Mouse (Mus musculus): ENCODE results near the gene Trpm8. TPM values are rescaled to one million over a fixed set of nuclear protein-coding genes. Genes with fewer than 3 reads are reported as not detected.

Gene Trpm8
- polyA plus RNA-seq, 1 experiment from 2014 or later, result not detected

- no peak overlapping the region for H3K4me3 ChIP-seq
- no peak overlapping the region for H3K27ac ChIP-seq
- no peaks in the 10 kb centered on the region for H3K27me3 ChIP-seq
- peaks cover 13% of the 10 kb centered on the region for H3K4me1 ChIP-seq
- peaks cover 29% of the 10 kb centered on the region for H3K9me3 ChIP-seq
- peaks cover 6% of the 10 kb centered on the region for H3K36me3 ChIP-seq
- H3K9ac ChIP-seq, result no peak overlapping the region
- WGBS, result 74% methylated on average over 15 of the region's 15 CpGs
- H3K4me2 ChIP-seq (replicated peaks), result no peak overlapping the region
- ATAC-seq (ENCODE audit: insufficient number of reproducible peaks, insufficient read depth, low FRiP score, low TSS enrichment), result no peak
Measured at GRCm38 (mm10) chr1:88280006-88280690, 2.7 kb downstream of the Trpm8 start.

- Histone ChIP-seq H3K4me2 (replicated peaks) (no peak overlapping the region), H3K9me3 (peaks cover 49% of the 10 kb centered on the region), H3K27ac (no peak overlapping the region), H3K4me1 (no peaks in the 10 kb centered on the region), H3K27me3 (no peaks in the 10 kb centered on the region), H3K9ac (no peak overlapping the region), H3K36me3 (no peaks in the 10 kb centered on the region), H3K4me3 (no peak overlapping the region)
- no peak for ATAC-seq (ENCODE audit: insufficient number of reproducible peaks, insufficient read depth, low FRiP score, low TSS enrichment)
- 60% methylated on average over 3 of the region's 3 CpGs for WGBS
Measured at GRCm38 (mm10) chr1:88282301-88282700, 4.8 kb downstream of the Trpm8 start.

- Histone ChIP-seq H3K4me3 (no peak overlapping the region), H3K9me3 (peaks cover 58% of the 10 kb centered on the region), H3K36me3 (no peaks in the 10 kb centered on the region), H3K27ac (no peak overlapping the region), H3K4me2 (replicated peaks) (no peak overlapping the region), H3K4me1 (no peaks in the 10 kb centered on the region), H3K27me3 (no peaks in the 10 kb centered on the region), H3K9ac (no peak overlapping the region)
- ATAC-seq (ENCODE audit: insufficient number of reproducible peaks, insufficient read depth, low FRiP score, low TSS enrichment), result no peak
- WGBS, result 78% methylated on average over 15 of the region's 15 CpGs
Measured at GRCm38 (mm10) chr1:88283376-88284227, 6.1 kb downstream of the Trpm8 start.

GRCm38 (mm10) chr1:88284228-88284945, 6.9 kb downstream of the Trpm8 start:
- no peak overlapping the region for H3K4me3 ChIP-seq
- no peaks in the 10 kb centered on the region for H3K36me3 ChIP-seq
- H3K4me1 ChIP-seq, result no peaks in the 10 kb centered on the region
- no peak overlapping the region for H3K27ac ChIP-seq
- H3K9me3 ChIP-seq, result peaks cover 58% of the 10 kb centered on the region
- no peaks in the 10 kb centered on the region for H3K27me3 ChIP-seq
- no peak overlapping the region for H3K9ac ChIP-seq
- H3K4me2 ChIP-seq (replicated peaks), result no peak overlapping the region
- peak; percentile 32 for ATAC-seq (ENCODE audit: insufficient number of reproducible peaks, insufficient read depth, low FRiP score, low TSS enrichment)
- 62% methylated on average over 10 of the region's 10 CpGs for WGBS

- H3K9ac ChIP-seq, result no peak overlapping the region
- 59% methylated on average over 7 of the region's 7 CpGs for WGBS
- H3K36me3 ChIP-seq, result no peaks in the 10 kb centered on the region
- H3K27me3 ChIP-seq, result no peaks in the 10 kb centered on the region
- ATAC-seq (ENCODE audit: insufficient number of reproducible peaks, insufficient read depth, low FRiP score, low TSS enrichment), result no peak
- no peak overlapping the region for H3K4me3 ChIP-seq
- no peaks in the 10 kb centered on the region for H3K4me1 ChIP-seq
- H3K9me3 ChIP-seq, result peaks cover 64% of the 10 kb centered on the region
- no peak overlapping the region for H3K4me2 ChIP-seq (replicated peaks)
- H3K27ac ChIP-seq, result no peak overlapping the region
Measured at GRCm38 (mm10) chr1:88284946-88285320, 7.5 kb downstream of the Trpm8 start.

- Histone ChIP-seq H3K36me3 (no peaks in the 10 kb centered on the region), H3K9me3 (peaks cover 71% of the 10 kb centered on the region), H3K27me3 (no peaks in the 10 kb centered on the region), H3K4me1 (no peaks in the 10 kb centered on the region), H3K9ac (no peak overlapping the region), H3K4me3 (no peak overlapping the region), H3K27ac (no peak overlapping the region), H3K4me2 (replicated peaks) (no peak overlapping the region)
- no peak for ATAC-seq (ENCODE audit: insufficient number of reproducible peaks, insufficient read depth, low FRiP score, low TSS enrichment)
- WGBS, result 68% methylated on average over 5 of the region's 5 CpGs
Measured at GRCm38 (mm10) chr1:88285652-88286051, 8.2 kb downstream of the Trpm8 start.

GRCm38 (mm10) chr1:88286136-88286845, 8.8 kb downstream of the Trpm8 start:
- no peak overlapping the region for H3K4me2 ChIP-seq (replicated peaks)
- H3K4me1 ChIP-seq, result no peaks in the 10 kb centered on the region
- no peaks in the 10 kb centered on the region for H3K27me3 ChIP-seq
- no peak overlapping the region for H3K27ac ChIP-seq
- WGBS, result 82% methylated on average over 15 of the region's 15 CpGs
- no peak overlapping the region for H3K4me3 ChIP-seq
- no peaks in the 10 kb centered on the region for H3K36me3 ChIP-seq
- peaks cover 75% of the 10 kb centered on the region for H3K9me3 ChIP-seq
- no peak for ATAC-seq (ENCODE audit: insufficient number of reproducible peaks, insufficient read depth, low FRiP score, low TSS enrichment)
- no peak overlapping the region for H3K9ac ChIP-seq

GRCm38 (mm10) chr1:88286887-88287696, 9.6 kb downstream of the Trpm8 start:
- Histone ChIP-seq H3K4me1 (no peaks in the 10 kb centered on the region), H3K36me3 (no peaks in the 10 kb centered on the region), H3K9ac (no peak overlapping the region), H3K9me3 (peaks cover 78% of the 10 kb centered on the region), H3K4me3 (no peak overlapping the region), H3K4me2 (replicated peaks) (no peak overlapping the region), H3K27me3 (no peaks in the 10 kb centered on the region), H3K27ac (no peak overlapping the region)
- WGBS, result 71% methylated on average over 13 of the region's 13 CpGs
- ATAC-seq (ENCODE audit: insufficient number of reproducible peaks, insufficient read depth, low FRiP score, low TSS enrichment), result no peak

GRCm38 (mm10) chr1:88287697-88287980, 10.2 kb downstream of the Trpm8 start:
- Histone ChIP-seq H3K4me2 (replicated peaks) (no peak overlapping the region), H3K4me1 (no peaks in the 10 kb centered on the region), H3K36me3 (no peaks in the 10 kb centered on the region), H3K27ac (no peak overlapping the region), H3K4me3 (no peak overlapping the region), H3K9ac (no peak overlapping the region), H3K9me3 (peaks cover 80% of the 10 kb centered on the region), H3K27me3 (no peaks in the 10 kb centered on the region)
- 34% methylated on average over 5 of the region's 5 CpGs for WGBS
- ATAC-seq (ENCODE audit: insufficient number of reproducible peaks, insufficient read depth, low FRiP score, low TSS enrichment), result no peak

- H3K4me1 ChIP-seq, result no peaks in the 10 kb centered on the region
- no peak overlapping the region for H3K27ac ChIP-seq
- WGBS, result 44% methylated on average over 3 of the region's 3 CpGs
- H3K9ac ChIP-seq, result no peak overlapping the region
- H3K9me3 ChIP-seq, result peaks cover 75% of the 10 kb centered on the region
- H3K4me2 ChIP-seq (replicated peaks), result no peak overlapping the region
- H3K27me3 ChIP-seq, result no peaks in the 10 kb centered on the region
- H3K36me3 ChIP-seq, result no peaks in the 10 kb centered on the region
- H3K4me3 ChIP-seq, result no peak overlapping the region
- ATAC-seq (ENCODE audit: insufficient number of reproducible peaks, insufficient read depth, low FRiP score, low TSS enrichment), result no peak
Measured at GRCm38 (mm10) chr1:88288056-88288788, 10.8 kb downstream of the Trpm8 start.

All from embryonic facial prominence, embryonic 12.5 days (tissue).